Mouse (Mus musculus) c-Kit-positive CD71-negative TER-119-negative erythroid progenitor cells, embryonic 14.5 days (primary cell): ENCODE measurements around the gene Dydc2.
A peak's percentile ranks its signal among the peaks of the same experiment; 100 is the strongest.
"Not testable (repeated sequence)": the region's sequence is repeated elsewhere in the genome, so short reads cannot be mapped to it uniquely, and the experiment has no call there.

Experiments used
- DNase-seq: peaks from one replicate; pipeline ENCODE4 v3.0.0-alpha.2; 2013; ENCODE audit warnings: low read depth

The Dydc2 gene

GRCm38 (mm10) chr14:41069108-41069507, at the start of gene Dydc2:
Gene Dydc2 (minus strand): TSS chr14:41069208.
- DNase-seq = no peak

GRCm38 (mm10) chr14:41116271-41116670, 47.3 kb upstream of the Dydc2 start:
- DNase-seq = no peak

GRCm38 (mm10) chr14:41112944-41113343, 43.9 kb upstream of the Dydc2 start:
- no peak for DNase-seq

GRCm38 (mm10) chr14:41111031-41111668, 42.1 kb upstream of the Dydc2 start:
- no peak for DNase-seq

GRCm38 (mm10) chr14:41104853-41105444, 35.9 kb upstream of the Dydc2 start, which contains the start of gene Mat1a:
Gene Mat1a (plus strand): TSS chr14:41105035.
- DNase-seq = no peak

GRCm38 (mm10) chr14:41102269-41102668, 33.3 kb upstream of the Dydc2 start:
- no peak for DNase-seq

- DNase-seq = no peak
Measured at GRCm38 (mm10) chr14:41101242-41101641, 32.2 kb upstream of the Dydc2 start.

- DNase-seq = no peak
Measured at GRCm38 (mm10) chr14:41100712-41101111, 31.7 kb upstream of the Dydc2 start.

GRCm38 (mm10) chr14:41098726-41099125, 29.7 kb upstream of the Dydc2 start:
- DNase-seq = no peak

- DNase-seq = no peak
Measured at GRCm38 (mm10) chr14:41096296-41096860, 27.4 kb upstream of the Dydc2 start.

GRCm38 (mm10) chr14:41094114-41094513, 25.1 kb upstream of the Dydc2 start:
- DNase-seq = no peak

GRCm38 (mm10) chr14:41090777-41091176, 21.8 kb upstream of the Dydc2 start:
- peak; percentile 18 for DNase-seq

- peak; percentile 6 for DNase-seq
Measured at GRCm38 (mm10) chr14:41087509-41087908, 18.5 kb upstream of the Dydc2 start.

GRCm38 (mm10) chr14:41082408-41082807, 13.4 kb upstream of the Dydc2 start:
- no peak for DNase-seq

- no peak for DNase-seq
Measured at GRCm38 (mm10) chr14:41072944-41073275, 3.9 kb upstream of the Dydc2 start.

- DNase-seq = peak; percentile 8
Measured at GRCm38 (mm10) chr14:41072229-41072943, 3.4 kb upstream of the Dydc2 start, which contains the start of gene Dydc1. Gene Dydc1 (plus strand): TSS chr14:41072911.

- DNase-seq = no peak
Measured at GRCm38 (mm10) chr14:41070343-41070742, 1.3 kb upstream of the Dydc2 start.

- DNase-seq = no peak
Measured at GRCm38 (mm10) chr14:41066416-41066815, 2.6 kb downstream of the Dydc2 start.

- DNase-seq = no peak
Measured at GRCm38 (mm10) chr14:41065168-41065567, 3.8 kb downstream of the Dydc2 start.

- DNase-seq = not testable (repeated sequence)
Measured at GRCm38 (mm10) chr14:41053190-41053589, 15.8 kb downstream of the Dydc2 start.

- DNase-seq = no peak
Measured at GRCm38 (mm10) chr14:41052481-41052880, 16.5 kb downstream of the Dydc2 start.

GRCm38 (mm10) chr14:41050471-41050870, 18.5 kb downstream of the Dydc2 start:
- DNase-seq = no peak

- DNase-seq = no peak
Measured at GRCm38 (mm10) chr14:41047402-41047801, 21.6 kb downstream of the Dydc2 start.
